Mouse (Mus musculus) thymus, adult 2 months (tissue): ENCODE measurements around the gene Dact1. TPM values are rescaled to one million over a fixed set of nuclear protein-coding genes. Genes with fewer than 3 reads are reported as not detected.
A peak's percentile ranks its signal among the peaks of the same experiment; 100 is the strongest.

Experiments used
- DNase-seq: peaks from one replicate; pipeline ENCODE4 v3.0.0; 2021
- H3K27ac ChIP-seq: fragments of 200-500 bp; 2 replicates; pipeline ENCODE4 v1.5.1; 2012; ENCODE audit warnings: low read length, control low read depth; ENCODE audit not compliant: control insufficient read depth, insufficient read depth
- H3K27me3 ChIP-seq: fragments of 200-500 bp; 2 replicates; pipeline ENCODE4 v1.6.1; 2012; ENCODE audit warnings: mild to moderate bottlenecking, low read length, moderate library complexity, mixed read lengths; ENCODE audit not compliant: control insufficient read depth, insufficient read depth
- H3K36me3 ChIP-seq: fragments of 200-500 bp; 2 replicates; pipeline ENCODE4 v1.6.1; 2012; ENCODE audit warnings: mild to moderate bottlenecking, low read length, moderate library complexity; ENCODE audit not compliant: control insufficient read depth, insufficient read depth
- H3K4me1 ChIP-seq: fragments of 200-500 bp; replicated peaks from 2 replicates; pipeline ENCODE4 v1.6.1; 2012; ENCODE audit warnings: low read length; ENCODE audit not compliant: control insufficient read depth, insufficient read depth
- H3K4me3 ChIP-seq: fragments of 200-500 bp; 2 replicates; pipeline ENCODE4 v1.5.1; 2012; ENCODE audit warnings: mild to moderate bottlenecking, low read length, control low read depth, moderate library complexity; ENCODE audit not compliant: control insufficient read depth, insufficient read depth
- CTCF ChIP-seq: fragments of 200-500 bp; IDR thresholded peaks from 2 replicates; pipeline ENCODE4 v1.5.1; 2012; ENCODE audit warnings: mild to moderate bottlenecking, control low read depth, low read length, moderate library complexity, borderline replicate concordance; ENCODE audit not compliant: control insufficient read depth, poor library complexity, insufficient read depth; ENCODE audit errors: extremely low read depth
- POLR2A ChIP-seq: fragments of 200-500 bp; IDR thresholded peaks from 2 replicates; pipeline ENCODE4 v1.6.1; 2012; ENCODE audit warnings: mild to moderate bottlenecking, low read length, control low read depth, moderate library complexity; ENCODE audit not compliant: control insufficient read depth, poor library complexity, insufficient read depth; ENCODE audit errors: extremely low read depth
- WGBS: fragments of 180-500 bp; shearing (Covaris S2); methylation state at CpG from one replicate; pipeline ENCODE4 v1.1.7; 2018; 5-methylcytosine and 5-hydroxymethylcytosine counted together
- polyA plus RNA-seq: library from polyadenylated mRNA; depleted of rRNA; stranded (reverse); fragments of >200 nt; gene quantifications from 2 replicates; pipeline ENCODE4 v1.2.3, GENCODE M21; 2012; rRNA removed

Dact1 gene
- polyA plus RNA-seq: 2.6 and 2.8 TPM in 2 replicates

GRCm38 (mm10) chr12:71309581-71310067, at the start of gene Dact1:
Gene Dact1, plus strand, starts transcription at chr12:71309884.
- peak within 1 kb of the TSS; percentile 37 for H3K4me3 ChIP-seq

GRCm38 (mm10) chr12:71264211-71264610, 45.5 kb upstream of the Dact1 start:
- no peak overlapping the region for H3K27ac ChIP-seq
- no peak overlapping the region for H3K4me3 ChIP-seq
- TF ChIP-seq POLR2A (no peak), CTCF (no peak)
- H3K4me1 ChIP-seq: no peaks in the 10 kb centered on the region
- 94% methylated on average over 4 of the region's 4 CpGs for WGBS
- no peaks in the 10 kb centered on the region for H3K27me3 ChIP-seq
- DNase-seq: no peak
- no peaks in the 10 kb centered on the region for H3K36me3 ChIP-seq

More at GRCm38 (mm10) chr12:71309581-71310067, at the start of gene Dact1:
- DNase-seq: peak; percentile 53
- Histone ChIP-seq H3K36me3 (no peaks in the 10 kb centered on the region), H3K27ac (no peak within 1 kb of the TSS), H3K4me1 (0 out of 2 replicates have a peak, but pooled peaks cover 6% of the 10 kb centered on the region), H3K27me3 (peaks cover 17% of the 10 kb centered on the region)
- WGBS: 1% methylated on average over 69 of the region's 76 CpGs
- TF ChIP-seq CTCF (no peak), POLR2A (no peak)

GRCm38 (mm10) chr12:71269367-71269766, 40.3 kb upstream of the Dact1 start:
- TF ChIP-seq CTCF (no peak), POLR2A (no peak)
- Histone ChIP-seq H3K4me3 (no peak overlapping the region), H3K4me1 (no peaks in the 10 kb centered on the region), H3K27ac (no peak overlapping the region), H3K36me3 (no peaks in the 10 kb centered on the region), H3K27me3 (no peaks in the 10 kb centered on the region)
- 91% methylated on average over 7 of the region's 7 CpGs for WGBS
- DNase-seq: no peak

GRCm38 (mm10) chr12:71271131-71271530, 38.6 kb upstream of the Dact1 start:
- Histone ChIP-seq H3K4me3 (no peak overlapping the region), H3K27ac (no peak overlapping the region), H3K36me3 (no peaks in the 10 kb centered on the region), H3K4me1 (no peaks in the 10 kb centered on the region), H3K27me3 (no peaks in the 10 kb centered on the region)
- 87% methylated on average over 5 of the region's 5 CpGs for WGBS
- TF ChIP-seq CTCF: no peak
- TF ChIP-seq POLR2A: no peak
- no peak for DNase-seq

GRCm38 (mm10) chr12:71274519-71275237, 35.0 kb upstream of the Dact1 start:
- Histone ChIP-seq H3K4me3 (no peak overlapping the region), H3K27ac (no peak overlapping the region), H3K4me1 (no peaks in the 10 kb centered on the region), H3K27me3 (no peaks in the 10 kb centered on the region), H3K36me3 (no peaks in the 10 kb centered on the region)
- peak; percentile 37 for DNase-seq
- no peak for TF ChIP-seq POLR2A
- TF ChIP-seq CTCF: peak; percentile 35; the same call in 1 of the 2 replicates
- WGBS: 97% methylated on average over 5 of the region's 5 CpGs

GRCm38 (mm10) chr12:71275906-71276595, 33.6 kb upstream of the Dact1 start:
- no peaks in the 10 kb centered on the region for H3K4me1 ChIP-seq
- no peak for DNase-seq
- no peak overlapping the region for H3K27ac ChIP-seq
- H3K36me3 ChIP-seq: no peaks in the 10 kb centered on the region
- no peak for TF ChIP-seq CTCF
- TF ChIP-seq POLR2A: no peak
- no peaks in the 10 kb centered on the region for H3K27me3 ChIP-seq
- H3K4me3 ChIP-seq: no peak overlapping the region
- 91% methylated on average over 8 of the region's 8 CpGs for WGBS
